Mouse (Mus musculus) intestine, embryonic 14.5 days (tissue): ENCODE data around the gene Rpp21. TPM values are rescaled to one million over a fixed set of nuclear protein-coding genes. Genes with fewer than 3 reads are reported as not detected.
A peak's percentile ranks its signal among the peaks of the same experiment; 100 is the strongest.

ENCODE experiments used
- ATAC-seq: fragments of 200-750 bp; cut with Nextera tagmentation; replicated peaks from 2 replicates; pipeline ENCODE4 v1.8.0; 2017; ENCODE audit warnings: low read depth, moderate number of reproducible peaks, moderate TSS enrichment, moderate library complexity; ENCODE audit not compliant: low FRiP score, low TSS enrichment
- DNase-seq: peaks from one replicate; pipeline ENCODE4 v3.0.0-alpha.2; 2018; ENCODE audit warnings: low spot score
- H3K27ac ChIP-seq: fragments of 300-500 bp; sonication (generic); 2 replicates; pipeline ENCODE4 v1.5.1; 2014; ENCODE audit warnings: low read depth, mild to moderate bottlenecking, control low read depth
- H3K27me3 ChIP-seq: fragments of 300-500 bp; sonication (generic); replicated peaks from 2 replicates; pipeline ENCODE4 v1.6.1; 2014; ENCODE audit warnings: low read length, control low read depth; ENCODE audit not compliant: control insufficient read depth, insufficient read depth
- H3K36me3 ChIP-seq: fragments of 300-500 bp; sonication (generic); 2 replicates; pipeline ENCODE4 v1.6.1; 2014; ENCODE audit warnings: low read length, control low read depth; ENCODE audit not compliant: control insufficient read depth, insufficient read depth
- H3K4me1 ChIP-seq: fragments of 300-500 bp; sonication (generic); replicated peaks from 2 replicates; pipeline ENCODE4 v1.6.1; 2014; ENCODE audit warnings: low read length, control low read depth, mixed read lengths; ENCODE audit not compliant: control insufficient read depth, insufficient read depth
- H3K4me2 ChIP-seq: fragments of 300-500 bp; sonication (generic); 2 replicates; pipeline ENCODE4 v1.6.1; 2014; ENCODE audit warnings: low read length
- H3K4me3 ChIP-seq: fragments of 300-500 bp; sonication (generic); 2 replicates; pipeline ENCODE4 v1.5.1; 2014; ENCODE audit warnings: low read depth, low read length, control low read depth, mixed read lengths
- H3K9ac ChIP-seq: fragments of 300-500 bp; sonication (generic); 2 replicates; pipeline ENCODE4 v1.6.1; 2014; ENCODE audit warnings: mild to moderate bottlenecking, low read length
- H3K9me3 ChIP-seq: fragments of 300-500 bp; sonication (generic); 2 replicates; pipeline ENCODE4 v1.6.1; 2016; ENCODE audit warnings: low read length, control low read depth; ENCODE audit not compliant: control insufficient read depth
- WGBS: fragments of 180-500 bp; shearing (Covaris S2); extraction: QIAGEN DNeasy Blood & Tissue Kit; methylation state at CpG from one replicate; pipeline ENCODE4 v1.1.7; 2014; 5-methylcytosine and 5-hydroxymethylcytosine counted together
- polyA plus RNA-seq: library from polyadenylated mRNA; unstranded; fragments of >200 nt; fragmentation: Nextera tagmentation; extraction: Ambion mirVana; gene quantifications from 2 replicates; pipeline ENCODE4 v1.2.1, GENCODE M21; 2014

The Rpp21 gene
- polyA plus RNA-seq, 1 experiment from 2014 or later = 158 TPM

DNA sequence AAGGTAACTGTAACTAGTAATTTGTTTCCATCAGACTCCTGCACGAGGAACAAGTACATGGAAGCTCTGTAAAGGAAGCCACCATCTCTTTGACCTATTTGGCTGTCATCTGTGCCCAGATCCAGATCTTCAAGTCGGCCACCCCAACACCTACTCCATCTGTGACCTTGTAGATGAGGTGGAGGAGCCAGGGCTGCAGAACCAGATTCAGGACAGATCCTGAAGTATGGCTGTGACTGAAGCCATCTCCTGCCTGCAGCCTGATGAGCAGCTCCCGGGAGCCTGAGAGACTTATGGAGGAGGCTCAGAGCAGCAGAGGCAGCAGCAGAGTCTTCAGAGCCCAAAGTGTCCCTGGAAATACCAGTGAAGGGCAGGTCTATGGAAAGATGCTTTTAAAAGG is 33.4 kb downstream of the Rpp21 start:
- H3K27me3 ChIP-seq = peaks cover 43% of the 10 kb centered on the region
- DNase-seq = no peak
- no peak overlapping the region for H3K9ac ChIP-seq

DNA sequence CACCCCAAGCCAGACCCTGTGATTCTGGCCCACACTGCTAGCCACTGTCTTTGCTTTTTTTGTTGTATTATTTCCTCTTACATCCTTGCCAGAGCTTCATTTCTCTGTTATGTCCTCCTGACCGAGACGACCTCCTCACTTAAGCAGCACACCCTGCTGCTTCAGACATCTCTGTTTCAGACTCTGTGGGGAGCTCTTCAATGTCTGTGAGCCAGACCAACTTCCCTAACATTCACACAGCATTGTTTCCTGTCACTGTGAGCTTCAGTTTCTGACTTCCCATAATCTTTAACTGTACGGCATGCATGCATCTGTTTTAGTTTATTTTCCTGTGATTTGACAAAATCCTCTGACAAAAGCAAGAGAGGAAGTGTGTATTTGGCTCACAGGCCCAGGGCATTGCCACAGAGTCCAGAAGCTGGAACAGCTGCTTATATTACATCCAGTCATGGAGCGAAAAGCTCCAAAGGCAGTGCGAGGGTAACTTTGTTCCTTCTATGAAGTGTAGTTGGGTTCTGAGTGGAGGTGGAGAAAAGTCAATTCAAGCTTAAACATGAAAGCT is 39.2 kb downstream of the Rpp21 start:
- DNase-seq (no peak), ATAC-seq (no peak)
- Histone ChIP-seq H3K4me1 (no peaks in the 10 kb centered on the region), H3K27ac (no peak overlapping the region), H3K4me3 (no peak overlapping the region), H3K9me3 (no peaks in the 10 kb centered on the region), H3K36me3 (no peaks in the 10 kb centered on the region), H3K9ac (no peak overlapping the region), H3K27me3 (peaks cover 68% of the 10 kb centered on the region), H3K4me2 (no peak overlapping the region)
- WGBS = 60% methylated on average over 5 of the region's 5 CpGs

More for the DNA sequence above, 33.4 kb downstream of the Rpp21 start:
- no peak overlapping the region for H3K4me3 ChIP-seq
- no peaks in the 10 kb centered on the region for H3K36me3 ChIP-seq
- 42% methylated on average over 3 of the region's 3 CpGs for WGBS
- H3K4me1 ChIP-seq = no peaks in the 10 kb centered on the region
- no peak overlapping the region for H3K27ac ChIP-seq
- H3K4me2 ChIP-seq = no peak overlapping the region
- no peaks in the 10 kb centered on the region for H3K9me3 ChIP-seq
- no peak for ATAC-seq

DNA sequence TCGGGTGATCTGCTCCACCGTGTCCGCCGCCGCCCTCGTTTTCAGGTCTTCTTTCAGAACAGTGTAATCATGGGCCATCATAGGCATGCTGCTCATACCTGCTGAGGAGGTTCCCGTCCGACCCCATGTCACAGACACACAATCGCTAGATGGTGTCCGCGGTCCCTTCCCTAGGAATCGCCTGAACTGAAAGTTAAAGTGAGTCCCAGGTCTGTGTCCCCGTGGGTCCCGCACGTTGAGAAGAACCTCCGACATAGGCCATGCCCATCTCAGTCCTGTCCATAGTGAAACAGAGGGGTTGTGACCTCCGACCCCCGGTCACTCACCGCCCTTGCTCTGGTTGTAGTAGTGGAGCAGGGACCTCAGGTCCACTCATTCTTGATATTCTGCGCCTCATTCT is 42.3 kb downstream of the Rpp21 start:
- Histone ChIP-seq H3K4me3 (no peak overlapping the region), H3K27ac (no peak overlapping the region), H3K4me2 (no peak overlapping the region), H3K9me3 (no peaks in the 10 kb centered on the region), H3K9ac (no peak overlapping the region), H3K27me3 (peaks cover 75% of the 10 kb centered on the region), H3K4me1 (no peaks in the 10 kb centered on the region), H3K36me3 (no peaks in the 10 kb centered on the region)
- WGBS = 4% methylated on average over 20 of the region's 20 CpGs
- ATAC-seq (no peak), DNase-seq (no peak)

DNA sequence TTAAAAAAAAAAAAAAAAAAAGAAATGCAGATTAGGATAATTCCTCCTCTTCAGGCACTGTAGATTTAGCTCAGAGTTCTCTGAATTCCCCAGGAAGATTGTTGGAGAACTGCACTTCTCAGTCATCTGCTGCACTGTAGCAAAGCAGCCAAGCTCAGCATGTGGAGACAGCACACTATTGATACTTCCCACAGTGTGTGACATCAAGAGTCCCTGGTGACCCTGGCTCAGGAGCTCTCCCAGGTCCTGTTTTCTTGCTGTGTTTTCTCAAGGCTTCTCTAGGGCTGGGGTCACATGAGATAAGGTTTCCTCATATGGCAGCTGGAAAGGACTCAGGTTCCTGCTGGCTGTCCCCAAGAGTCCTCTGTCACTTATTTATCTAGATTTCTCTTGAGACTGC is 51.0 kb downstream of the Rpp21 start:
- no peak for DNase-seq
- Histone ChIP-seq H3K36me3 (no peaks in the 10 kb centered on the region), H3K27ac (no peak overlapping the region), H3K4me1 (no peaks in the 10 kb centered on the region), H3K9me3 (no peaks in the 10 kb centered on the region), H3K4me3 (no peak overlapping the region), H3K4me2 (no peak overlapping the region), H3K9ac (no peak overlapping the region), H3K27me3 (peaks cover 70% of the 10 kb centered on the region)
- no peak for ATAC-seq

DNA sequence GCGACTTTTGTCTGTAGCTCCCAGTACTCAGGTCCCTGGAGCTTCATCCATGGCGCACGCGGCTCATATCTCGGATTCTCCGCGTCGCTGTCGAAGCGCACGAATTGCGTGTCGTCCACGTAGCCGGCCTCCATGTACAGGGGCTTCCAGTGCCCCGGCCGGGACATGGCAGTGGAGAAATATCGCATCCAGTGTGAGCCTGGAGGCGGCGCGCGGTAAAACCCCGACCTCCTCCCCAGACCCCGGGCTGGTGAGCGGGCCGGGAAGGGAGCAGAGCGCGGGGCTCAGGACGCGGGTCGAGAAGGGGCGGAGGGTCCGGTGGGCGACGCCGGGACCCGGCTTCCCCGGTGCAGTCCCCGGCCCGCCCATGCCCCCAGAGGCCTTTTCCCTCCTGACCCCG is 52.0 kb downstream of the Rpp21 start:
- Histone ChIP-seq H3K9me3 (no peaks in the 10 kb centered on the region), H3K27ac (no peak overlapping the region), H3K27me3 (peaks cover 62% of the 10 kb centered on the region), H3K4me2 (peak overlapping the region; percentile 49), H3K4me3 (peak overlapping the region; percentile 27), H3K36me3 (no peaks in the 10 kb centered on the region), H3K4me1 (no peaks in the 10 kb centered on the region), H3K9ac (no peak overlapping the region)
- ATAC-seq (no peak), DNase-seq (no peak)
- under 1% methylated on average over 40 of the region's 41 CpGs for WGBS

Other genes with a start within 250 kb of the Rpp21 start
- 2.0 and 3.4 TPM in 2 replicates for gene H2-T24, start 237.5 kb downstream of the Rpp21 start, polyA plus RNA-seq
- 4.9 and 5.7 TPM in 2 replicates for gene H2-T23, start 225.2 kb downstream of the Rpp21 start, polyA plus RNA-seq
- gene H2-T22, start 215.3 kb downstream of the Rpp21 start, polyA plus RNA-seq = 15.0 and 17.8 TPM in 2 replicates
- not detected in 2 replicates for gene Gm6034, start 215.1 kb downstream of the Rpp21 start, polyA plus RNA-seq
- gene Gm11127, start 199.7 kb downstream of the Rpp21 start, polyA plus RNA-seq = not detected in 2 replicates
- gene Gm19684, start 136.4 kb downstream of the Rpp21 start, polyA plus RNA-seq = not detected in 2 replicates
- not detected in 2 replicates for gene Gm7030, start 128.6 kb downstream of the Rpp21 start, polyA plus RNA-seq
- 0.13 TPM in 1 of 2 replicates, not detected in the other for gene Gm8909, start 89.5 kb downstream of the Rpp21 start, polyA plus RNA-seq
- gene H2-T3, start 67.8 kb downstream of the Rpp21 start, polyA plus RNA-seq = 7.9 and 8.2 TPM in 2 replicates
- gene Trim39, start 14.2 kb upstream of the Rpp21 start, polyA plus RNA-seq = 11.3 and 13.6 TPM in 2 replicates
- not detected in 2 replicates for gene H2-M10.2, start 28.4 kb upstream of the Rpp21 start, polyA plus RNA-seq
- gene H2-M10.1, start 68.1 kb upstream of the Rpp21 start, polyA plus RNA-seq = not detected in 2 replicates
- gene H2-M10.3, start 110.3 kb upstream of the Rpp21 start, polyA plus RNA-seq = not detected in 2 replicates
- not detected in 2 replicates for gene H2-M10.4, start 204.3 kb upstream of the Rpp21 start, polyA plus RNA-seq